Mouse (Mus musculus) megakaryocyte, embryonic 14.5 days (primary cell): Measurements from ENCODE around the gene Krt24.

ENCODE experiments used
- FLI1 ChIP-seq: IDR thresholded peaks from 2 replicates; pipeline ENCODE4 v1.6.1; 2012; ENCODE audit warnings: low read length, inconsistent platforms, mixed read lengths
- GATA1 ChIP-seq: IDR thresholded peaks from 3 replicates; pipeline ENCODE4 v1.6.1; 2012; ENCODE audit warnings: mixed read lengths, low read length, inconsistent platforms, borderline replicate concordance

DNA sequence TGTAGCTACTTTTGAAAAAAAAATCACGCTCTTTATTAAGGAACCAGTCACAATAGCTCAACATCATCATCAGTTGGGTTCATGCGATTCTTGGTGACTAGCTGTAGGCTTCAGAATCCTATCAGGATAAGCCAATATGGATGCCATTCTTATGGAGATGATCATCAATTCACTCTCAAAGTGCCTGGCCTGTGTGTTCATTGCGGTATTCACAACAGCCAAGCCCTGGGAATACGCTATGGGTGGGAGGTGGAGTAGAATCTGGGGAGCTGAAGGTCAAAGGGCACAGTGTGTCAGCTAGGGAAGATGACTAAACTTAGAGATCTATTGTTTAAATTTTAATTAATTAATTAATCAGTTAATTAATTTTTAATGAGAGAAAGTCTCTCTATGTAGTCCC, 37.1 kb downstream of the Krt24 start:
- TF ChIP-seq GATA1 (no peak), FLI1 (no peak)
